Mouse (Mus musculus): ENCODE results near the gene Atp13a1. TPM values are rescaled to one million over a fixed set of nuclear protein-coding genes. Genes with fewer than 3 reads are reported as not detected.
A peak's percentile ranks its signal among the peaks of the same experiment; 100 is the strongest.

Gene Atp13a1
- 21.2 and 21.6 TPM in 2 replicates for polyA plus RNA-seq (2015; fragmentation: Nextera tagmentation; extraction: Ambion mirVana)

DNA sequence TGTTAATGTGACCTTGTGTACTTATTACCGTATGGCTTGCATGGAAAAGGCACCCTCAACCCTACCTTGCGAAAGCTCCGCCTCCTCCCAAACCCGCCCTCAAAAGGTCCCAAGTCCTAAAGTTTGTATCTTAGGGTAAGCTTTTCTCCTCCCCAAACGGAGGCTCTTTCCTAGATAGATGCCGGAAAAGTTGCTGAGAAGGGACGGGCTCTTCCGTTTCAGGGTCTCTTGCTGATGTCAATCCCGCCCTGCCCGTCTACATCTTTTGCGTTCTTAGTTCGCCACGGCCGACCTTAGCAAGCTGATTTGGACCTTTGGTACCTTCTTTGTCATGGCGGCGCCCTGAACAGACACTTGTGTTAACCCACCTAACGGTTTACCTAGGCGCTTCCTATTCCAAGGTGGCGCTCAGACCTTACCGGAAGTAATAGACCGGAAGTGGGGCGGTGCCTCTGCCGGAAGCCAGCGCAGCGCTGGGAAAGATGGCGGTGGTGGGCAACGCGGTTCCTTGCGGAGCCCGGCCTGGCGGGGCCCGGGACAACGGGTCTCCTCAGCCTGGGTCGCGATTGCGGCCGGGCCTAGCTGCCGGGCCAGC is at the start of gene Atp13a1, which contains the start of gene Zfp866:
Gene Atp13a1 (plus strand): TSS at position 391 of the 595 bp plus-strand sequence.
Gene Zfp866 (minus strand): TSS at position 406 of the 595 bp plus-strand sequence.
- WGBS = under 1% methylated on average over 38 of the region's 38 CpGs
- Histone ChIP-seq H3K4me3 (ENCODE audit: low read depth, low read length) (peak within 1 kb of the TSS; percentile 97), H3K4me1 (ENCODE audit: insufficient read depth, low read depth, low read length) (peaks cover 7% of the 10 kb centered on the region; the same call in 1 of the 2 replicates), H3K36me3 (ENCODE audit: insufficient read depth, low read length) (no peaks in the 10 kb centered on the region; the same call in 1 of the 2 replicates), H3K9me3 (ENCODE audit: low read length) (no peaks in the 10 kb centered on the region), H3K9ac (replicated peaks; ENCODE audit: low read depth) (peak within 1 kb of the TSS; percentile 88), H3K27me3 (replicated peaks; ENCODE audit: insufficient read depth, low read length) (no peaks in the 10 kb centered on the region), H3K27ac (ENCODE audit: low read length) (peak within 1 kb of the TSS; percentile 79), H3K4me2 (replicated peaks; ENCODE audit: low read depth, low read length) (peak within 1 kb of the TSS; percentile 97)
- ATAC-seq (peak; percentile 97), DNase-seq (ENCODE audit: low spot score) (peak; percentile 95)
- TF ChIP-seq CTCF (IDR thresholded peaks at IDR 0.05) (peak; percentile 28), EP300 (IDR thresholded peaks at IDR 0.05) (no peak)

DNA sequence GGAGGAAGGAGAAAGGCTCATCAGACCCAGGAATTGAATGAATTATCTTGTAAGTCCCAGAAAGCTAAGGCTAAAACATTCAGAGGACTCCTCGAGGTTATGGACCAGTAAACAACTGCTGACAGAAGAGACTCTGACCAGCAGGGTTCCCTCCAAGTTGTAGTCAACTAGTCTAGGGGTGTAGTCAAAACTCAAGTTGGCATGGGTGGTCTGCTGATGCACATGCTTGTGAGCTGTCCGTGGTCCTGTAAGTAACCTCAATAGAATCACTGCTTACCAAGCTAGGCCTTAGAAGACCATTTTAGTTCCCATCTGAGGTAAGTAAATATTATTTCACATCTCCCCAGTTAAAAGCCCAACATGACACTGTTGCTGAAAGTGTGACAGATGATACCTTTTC is 49.7 kb upstream of the Atp13a1 start:
- no peak overlapping the region for H3K9ac ChIP-seq (replicated peaks; ENCODE audit: low read depth)
- ATAC-seq = no peak
- TF ChIP-seq EP300 (IDR thresholded peaks at IDR 0.05) (no peak), CTCF (IDR thresholded peaks at IDR 0.05) (no peak)
- no peaks in the 10 kb centered on the region for H3K4me1 ChIP-seq (ENCODE audit: insufficient read depth, low read depth, low read length)
- DNase-seq (ENCODE audit: low spot score) = no peak
- no peak overlapping the region for H3K4me3 ChIP-seq (ENCODE audit: low read depth, low read length)
- 80% methylated on average over 2 of the region's 2 CpGs for WGBS
- no peak overlapping the region for H3K4me2 ChIP-seq (replicated peaks; ENCODE audit: low read depth, low read length)
- no peaks in the 10 kb centered on the region for H3K27me3 ChIP-seq (replicated peaks; ENCODE audit: insufficient read depth, low read length)
- H3K27ac ChIP-seq (ENCODE audit: low read length) = no peak overlapping the region
- H3K36me3 ChIP-seq (ENCODE audit: insufficient read depth, low read length) = no peaks in the 10 kb centered on the region
- no peaks in the 10 kb centered on the region for H3K9me3 ChIP-seq (ENCODE audit: low read length)

DNA sequence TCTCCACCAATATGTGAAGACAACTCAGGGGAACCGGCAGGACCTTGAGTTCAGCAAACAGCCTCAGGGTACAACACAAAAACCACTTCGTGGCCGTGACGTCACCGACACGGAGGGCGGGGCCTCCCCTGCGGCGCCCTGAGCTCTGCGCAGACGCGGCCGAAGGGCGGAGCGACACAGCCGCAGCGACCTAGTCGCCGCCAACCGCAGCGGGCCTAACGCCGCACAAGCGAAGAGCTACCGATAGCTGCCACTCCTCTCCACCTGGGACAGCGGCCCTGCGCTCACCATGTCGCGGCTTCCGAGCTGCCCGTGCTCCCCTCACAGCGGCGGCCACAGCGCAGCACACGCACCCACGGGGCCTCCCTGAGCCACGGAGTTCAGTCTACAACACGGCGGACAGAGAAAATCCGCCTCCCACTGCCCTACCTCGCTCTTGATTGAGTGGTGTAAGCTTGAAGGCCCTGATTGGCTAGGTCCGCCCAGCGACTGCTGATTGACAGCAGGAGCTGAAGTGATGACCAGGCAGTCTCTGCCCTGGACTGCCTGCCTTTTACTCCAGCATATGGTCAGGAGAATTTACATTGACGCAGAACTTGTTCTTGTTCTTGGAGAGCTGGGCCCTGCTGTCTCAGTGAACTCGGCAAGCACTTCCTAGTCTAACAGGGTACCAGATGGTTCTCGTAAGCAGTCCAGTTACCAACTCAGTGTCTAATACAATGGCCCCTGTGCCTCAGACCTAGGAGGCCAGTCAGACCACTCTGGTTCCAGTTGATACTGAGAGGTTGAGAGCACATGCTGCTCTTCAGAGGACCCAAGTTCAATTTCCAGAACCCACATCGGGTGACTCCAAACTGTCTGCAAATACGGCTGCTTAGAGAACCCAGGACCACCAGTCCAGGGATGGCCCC is 41.2 kb upstream of the Atp13a1 start, which contains the start of gene Zfp963:
Gene Zfp963 (minus strand): TSS at position 427 of the 911 bp plus-strand sequence.
- Histone ChIP-seq H3K4me3 (ENCODE audit: low read depth, low read length) (peak within 1 kb of the TSS; percentile 70), H3K27ac (ENCODE audit: low read length) (peak within 1 kb of the TSS; percentile 99), H3K36me3 (ENCODE audit: insufficient read depth, low read length) (no peaks in the 10 kb centered on the region), H3K27me3 (replicated peaks; ENCODE audit: insufficient read depth, low read length) (no peaks in the 10 kb centered on the region), H3K4me1 (ENCODE audit: insufficient read depth, low read depth, low read length) (peaks cover 7% of the 10 kb centered on the region; the same call in 1 of the 2 replicates), H3K9me3 (ENCODE audit: low read length) (no peaks in the 10 kb centered on the region), H3K9ac (replicated peaks; ENCODE audit: low read depth) (peak within 1 kb of the TSS; percentile 92), H3K4me2 (replicated peaks; ENCODE audit: low read depth, low read length) (peak within 1 kb of the TSS; percentile 51)
- peak; percentile 97 for DNase-seq (ENCODE audit: low spot score)
- ATAC-seq = peak; percentile 99
- WGBS = 2% methylated on average over 48 of the region's 48 CpGs
- TF ChIP-seq CTCF (IDR thresholded peaks at IDR 0.05) (no peak), EP300 (IDR thresholded peaks at IDR 0.05) (no peak)

DNA sequence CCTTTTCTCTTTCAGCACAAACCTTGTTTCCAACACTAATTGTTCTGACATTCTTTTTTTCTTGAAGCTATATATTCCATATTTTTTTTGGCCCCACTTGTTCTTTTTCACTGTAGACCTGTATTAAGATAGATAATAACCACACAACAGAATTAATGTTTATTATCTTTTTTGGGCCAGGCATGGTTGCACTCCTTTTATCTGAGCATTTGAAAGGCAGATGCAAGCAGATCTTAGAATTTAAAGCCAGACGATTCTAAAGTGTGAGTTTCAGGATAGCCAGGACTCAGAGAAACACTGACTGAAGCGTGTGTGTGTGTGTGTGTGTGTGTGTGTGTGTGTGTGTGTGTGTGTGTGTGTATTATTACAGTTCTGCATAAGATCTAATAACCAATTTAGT is 38.5 kb upstream of the Atp13a1 start:
- H3K27me3 ChIP-seq (replicated peaks; ENCODE audit: insufficient read depth, low read length) = no peaks in the 10 kb centered on the region
- ATAC-seq (no peak), DNase-seq (ENCODE audit: low spot score) (no peak)
- WGBS = 85% methylated on average over 2 of the region's 2 CpGs
- H3K4me1 ChIP-seq (ENCODE audit: insufficient read depth, low read depth, low read length) = peaks cover 7% of the 10 kb centered on the region; the same call in 1 of the 2 replicates
- no peak overlapping the region for H3K9ac ChIP-seq (replicated peaks; ENCODE audit: low read depth)
- no peak overlapping the region for H3K4me3 ChIP-seq (ENCODE audit: low read depth, low read length)
- no peaks in the 10 kb centered on the region for H3K36me3 ChIP-seq (ENCODE audit: insufficient read depth, low read length)
- TF ChIP-seq EP300 (IDR thresholded peaks at IDR 0.05) (no peak), CTCF (IDR thresholded peaks at IDR 0.05) (no peak)
- H3K4me2 ChIP-seq (replicated peaks; ENCODE audit: low read depth, low read length) = no peak overlapping the region
- no peaks in the 10 kb centered on the region for H3K9me3 ChIP-seq (ENCODE audit: low read length)
- H3K27ac ChIP-seq (ENCODE audit: low read length) = no peak overlapping the region

DNA sequence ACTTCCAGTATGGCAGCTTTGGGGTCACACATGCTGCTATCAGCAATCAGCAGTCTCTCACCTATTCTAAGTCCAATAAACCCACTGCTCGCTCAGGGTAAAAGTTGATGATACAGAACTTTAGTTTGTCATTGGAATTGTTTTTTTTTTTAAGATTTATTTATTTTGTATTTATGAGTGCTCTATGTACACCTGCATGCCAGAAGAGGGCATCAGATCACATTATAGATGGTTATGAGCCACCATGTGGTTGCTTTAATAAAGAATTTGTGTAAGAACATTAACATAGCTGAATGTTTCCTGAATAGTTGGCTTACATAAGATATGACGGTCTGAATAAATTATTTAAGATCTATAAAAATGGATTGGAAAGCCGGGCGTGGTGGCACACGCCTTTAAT is 32.6 kb upstream of the Atp13a1 start:
- no peaks in the 10 kb centered on the region for H3K27me3 ChIP-seq (replicated peaks; ENCODE audit: insufficient read depth, low read length)
- H3K4me1 ChIP-seq (ENCODE audit: insufficient read depth, low read depth, low read length) = no peaks in the 10 kb centered on the region
- no peaks in the 10 kb centered on the region for H3K36me3 ChIP-seq (ENCODE audit: insufficient read depth, low read length)
- no peak for ATAC-seq
- H3K9ac ChIP-seq (replicated peaks; ENCODE audit: low read depth) = no peak overlapping the region
- no peak for DNase-seq (ENCODE audit: low spot score)
- H3K4me2 ChIP-seq (replicated peaks; ENCODE audit: low read depth, low read length) = no peak overlapping the region
- H3K4me3 ChIP-seq (ENCODE audit: low read depth, low read length) = no peak overlapping the region
- H3K27ac ChIP-seq (ENCODE audit: low read length) = no peak overlapping the region
- no peaks in the 10 kb centered on the region for H3K9me3 ChIP-seq (ENCODE audit: low read length)
- WGBS = 96% methylated on average over 5 of the region's 5 CpGs
- TF ChIP-seq EP300 (IDR thresholded peaks at IDR 0.05) (no peak), CTCF (IDR thresholded peaks at IDR 0.05) (peak; percentile 16; the same call in 1 of the 2 replicates)

DNA sequence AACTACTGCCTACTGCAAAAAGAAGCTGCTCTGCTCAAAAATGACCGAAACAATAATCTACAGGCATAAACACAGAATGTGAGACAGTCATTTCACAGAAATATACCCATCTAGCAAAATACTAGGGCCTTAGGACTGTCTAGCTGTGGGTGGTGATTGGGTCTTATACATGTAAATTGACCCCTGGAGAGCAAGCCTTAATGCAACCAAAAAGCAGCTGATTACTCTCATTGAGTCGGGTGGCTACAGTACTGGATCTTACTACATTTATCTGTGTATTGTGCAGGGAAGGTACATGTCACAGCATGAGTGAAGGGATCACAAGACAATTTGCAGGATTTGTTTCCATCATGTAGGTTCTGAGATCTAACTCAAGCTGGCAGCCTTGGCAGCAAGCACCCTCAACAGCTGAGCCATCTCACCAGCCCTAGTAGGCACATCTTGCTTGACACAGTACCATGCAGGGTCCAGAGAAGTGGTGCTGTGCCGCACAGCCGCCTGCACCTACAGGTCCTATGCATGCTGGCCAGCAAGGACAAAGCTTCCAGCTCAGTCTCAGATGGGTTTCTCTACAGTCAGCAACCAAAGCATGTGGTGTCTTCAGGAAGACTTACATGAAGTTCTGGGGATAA is 29.0 kb upstream of the Atp13a1 start:
- no peak overlapping the region for H3K9ac ChIP-seq (replicated peaks; ENCODE audit: low read depth)
- no peak overlapping the region for H3K27ac ChIP-seq (ENCODE audit: low read length)
- no peaks in the 10 kb centered on the region for H3K27me3 ChIP-seq (replicated peaks; ENCODE audit: insufficient read depth, low read length)
- TF ChIP-seq EP300 (IDR thresholded peaks at IDR 0.05) (no peak), CTCF (IDR thresholded peaks at IDR 0.05) (no peak)
- H3K4me2 ChIP-seq (replicated peaks; ENCODE audit: low read depth, low read length) = no peak overlapping the region
- H3K36me3 ChIP-seq (ENCODE audit: insufficient read depth, low read length) = peaks cover 26% of the 10 kb centered on the region
- DNase-seq (ENCODE audit: low spot score) = no peak
- ATAC-seq = no peak
- H3K4me3 ChIP-seq (ENCODE audit: low read depth, low read length) = no peak overlapping the region
- 90% methylated on average over 4 of the region's 4 CpGs for WGBS
- peaks cover 9% of the 10 kb centered on the region; the same call in 1 of the 2 replicates for H3K9me3 ChIP-seq (ENCODE audit: low read length)
- no peaks in the 10 kb centered on the region for H3K4me1 ChIP-seq (ENCODE audit: insufficient read depth, low read depth, low read length)
